Mouse (Mus musculus) megakaryocyte, embryonic 14.5 days (primary cell): ENCODE data around the gene Nagk. TPM values are rescaled to one million over a fixed set of nuclear protein-coding genes. Genes with fewer than 3 reads are reported as not detected.

Source experiments
- H3K27me3 ChIP-seq: replicated peaks from 2 replicates; pipeline ENCODE3; 2012; ENCODE audit warnings: inconsistent platforms
- H3K36me3 ChIP-seq: replicated peaks from 2 replicates; pipeline ENCODE3; 2012; ENCODE audit warnings: low read length, inconsistent platforms, mixed read lengths
- H3K4me1 ChIP-seq: 2 replicates; pipeline ENCODE4 v1.6.1; 2012; ENCODE audit warnings: inconsistent platforms
- H3K4me3 ChIP-seq: replicated peaks from 2 replicates; pipeline ENCODE3; 2012; ENCODE audit warnings: moderate library complexity, mild to moderate bottlenecking, inconsistent platforms
- H3K9me3 ChIP-seq: 2 replicates; pipeline ENCODE4 v1.6.1; 2012; ENCODE audit warnings: inconsistent platforms
- FLI1 ChIP-seq: IDR thresholded peaks from 2 replicates; pipeline ENCODE4 v1.6.1; 2012; ENCODE audit warnings: low read length, inconsistent platforms, mixed read lengths
- GATA1 ChIP-seq: IDR thresholded peaks from 3 replicates; pipeline ENCODE4 v1.6.1; 2012; ENCODE audit warnings: mixed read lengths, low read length, inconsistent platforms, borderline replicate concordance
- polyA plus RNA-seq: library from polyadenylated mRNA; stranded (reverse); fragments of >175 nt; gene quantifications from 2 replicates; pipeline ENCODE4 v1.2.3, GENCODE M21; 2012; ENCODE audit warnings: low replicate concordance; ENCODE audit not compliant: insufficient read depth

Gene Nagk
- polyA plus RNA-seq, 1 experiment: 8.1 TPM

DNA sequence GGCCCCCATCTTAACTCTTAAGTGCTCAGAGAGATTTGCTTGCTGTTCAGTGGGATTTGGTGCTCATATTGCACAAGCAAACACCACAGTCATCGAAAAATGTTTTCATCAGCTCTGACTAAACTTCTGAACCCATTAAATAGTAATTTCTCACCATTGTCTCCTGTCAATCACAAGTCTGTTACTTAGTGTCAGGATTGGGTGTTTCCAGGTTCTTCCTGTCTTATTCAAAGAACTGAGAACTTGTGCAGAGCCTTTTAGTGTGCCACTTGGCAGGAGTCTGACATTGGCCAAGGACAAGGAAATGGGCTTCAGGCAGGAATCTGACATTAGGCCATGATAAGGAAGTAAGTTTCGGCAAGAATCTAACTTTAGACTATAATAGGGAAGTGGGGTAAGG is 43.3 kb downstream of the Nagk start:
- Histone ChIP-seq H3K36me3 (no peaks in the 10 kb centered on the region), H3K27me3 (peaks cover 2% of the 10 kb centered on the region), H3K9me3 (peaks cover 4% of the 10 kb centered on the region; the same call in 1 of the 2 replicates), H3K4me1 (peaks cover 9% of the 10 kb centered on the region), H3K4me3 (no peak overlapping the region)
- no peak for TF ChIP-seq GATA1
- no peak for TF ChIP-seq FLI1

DNA sequence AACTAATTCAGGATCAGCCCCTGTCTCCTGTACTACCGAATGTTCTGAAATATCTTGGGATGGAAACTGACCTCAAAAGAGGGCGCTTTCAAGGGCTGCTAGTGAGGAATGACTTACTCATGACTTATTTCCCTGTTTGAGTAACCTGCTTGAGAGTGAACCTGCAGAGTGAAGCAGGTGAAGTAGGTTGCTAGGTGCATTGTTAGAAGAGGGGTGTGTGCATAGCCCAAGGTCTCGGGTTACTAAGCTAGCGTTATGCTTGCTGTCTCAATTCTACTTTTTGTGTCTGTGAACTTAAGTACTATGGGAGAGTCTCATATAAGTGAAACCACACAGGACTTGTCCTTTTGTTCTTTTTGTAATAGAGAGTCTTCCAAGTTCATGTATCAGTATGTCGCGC is 45.3 kb downstream of the Nagk start:
- Histone ChIP-seq H3K4me1 (peaks cover 9% of the 10 kb centered on the region), H3K9me3 (peaks cover 4% of the 10 kb centered on the region; the same call in 1 of the 2 replicates), H3K36me3 (no peaks in the 10 kb centered on the region), H3K27me3 (peaks cover 4% of the 10 kb centered on the region), H3K4me3 (no peak overlapping the region)
- no peak for TF ChIP-seq FLI1
- TF ChIP-seq GATA1: no peak

DNA sequence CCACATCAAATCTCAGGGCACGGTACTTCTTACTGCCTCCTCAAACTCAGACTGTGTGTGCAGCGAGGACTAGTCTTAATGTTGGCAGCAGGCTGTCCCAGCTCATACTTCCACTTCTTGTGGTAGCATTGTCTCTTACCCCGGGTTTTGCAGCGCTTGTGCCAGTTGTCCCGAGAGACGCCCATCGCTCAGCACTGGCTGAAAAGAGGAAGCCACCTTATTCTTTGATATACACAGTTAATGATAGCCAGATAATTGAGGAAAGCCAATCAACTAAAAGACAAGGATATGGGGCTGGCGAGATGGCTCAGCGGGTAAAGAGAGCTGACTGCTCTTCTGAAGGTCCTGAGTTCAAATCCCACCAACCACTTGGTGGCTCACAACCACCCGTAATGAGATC is 50.1 kb downstream of the Nagk start:
- H3K9me3 ChIP-seq: no peaks in the 10 kb centered on the region
- H3K27me3 ChIP-seq: peaks cover 10% of the 10 kb centered on the region
- TF ChIP-seq FLI1 (no peak), GATA1 (no peak)
- no peaks in the 10 kb centered on the region for H3K36me3 ChIP-seq
- no peak overlapping the region for H3K4me3 ChIP-seq
- H3K4me1 ChIP-seq: no peaks in the 10 kb centered on the region

DNA sequence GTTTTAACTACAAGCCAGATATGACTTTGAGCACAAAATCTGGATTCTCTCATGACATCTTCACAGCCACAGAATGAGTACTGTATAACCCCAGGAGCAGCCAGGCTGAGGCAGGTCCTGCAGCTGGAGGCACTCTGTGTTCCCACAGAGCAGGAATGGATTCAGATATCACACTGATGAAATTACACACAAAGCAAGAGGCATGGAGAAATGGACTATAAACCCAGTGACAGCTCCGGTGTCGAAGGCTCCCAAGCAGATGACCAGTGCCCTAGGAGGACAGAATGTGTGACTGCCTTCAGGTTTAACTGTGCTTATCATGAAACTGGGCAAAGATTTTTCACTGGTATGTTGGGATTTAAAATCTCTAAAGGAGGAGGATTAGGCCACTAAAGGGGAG is 51.4 kb downstream of the Nagk start:
- no peaks in the 10 kb centered on the region for H3K9me3 ChIP-seq
- no peaks in the 10 kb centered on the region for H3K4me1 ChIP-seq
- peaks cover 10% of the 10 kb centered on the region for H3K27me3 ChIP-seq
- no peak overlapping the region for H3K4me3 ChIP-seq
- H3K36me3 ChIP-seq: no peaks in the 10 kb centered on the region
- TF ChIP-seq FLI1 (no peak), GATA1 (no peak)

- Histone ChIP-seq H3K36me3 (no peaks in the 10 kb centered on the region), H3K27me3 (peaks cover 10% of the 10 kb centered on the region), H3K4me1 (peaks cover 10% of the 10 kb centered on the region), H3K9me3 (no peaks in the 10 kb centered on the region), H3K4me3 (no peak overlapping the region)
- TF ChIP-seq GATA1 (no peak), FLI1 (no peak)
Measured at GRCm38 (mm10) chr6:83849446-83849845, 54.7 kb downstream of the Nagk start.

Other genes starting within 250 kb of the Nagk start
- 3.3 and 3.7 TPM in 2 replicates for gene Stambp, start 222.3 kb upstream of the Nagk start, polyA plus RNA-seq
- not detected in 2 replicates for gene Clec4f, start 138.8 kb upstream of the Nagk start, polyA plus RNA-seq
- gene Cd207, start 117.1 kb upstream of the Nagk start, polyA plus RNA-seq: not detected in 2 replicates
- 0.19 TPM in 1 of 2 replicates, not detected in the other for gene Vax2, start 83.7 kb upstream of the Nagk start, polyA plus RNA-seq
- gene Atp6v1b1, start 52.0 kb upstream of the Nagk start, polyA plus RNA-seq: not detected in 2 replicates
- gene Ankrd53, start 32.3 kb upstream of the Nagk start, polyA plus RNA-seq: not detected in 2 replicates
- gene Tex261, start 19.2 kb upstream of the Nagk start, polyA plus RNA-seq: 14.8 and 27.4 TPM in 2 replicates
- gene Paip2b, start 36.8 kb downstream of the Nagk start, polyA plus RNA-seq: 4.1 TPM in 1 of 2 replicates, not detected in the other
- 2.5 TPM in 1 of 2 replicates, not detected in the other for gene Zfp638, start 72.1 kb downstream of the Nagk start, polyA plus RNA-seq
- not detected in 2 replicates for gene Dysf, start 213.6 kb downstream of the Nagk start, polyA plus RNA-seq